Mouse (Mus musculus) liver, embryonic 15.5 days (tissue): ENCODE measurements around the gene Dock9. TPM values are rescaled to one million over a fixed set of nuclear protein-coding genes. Genes with fewer than 3 reads are reported as not detected.

Experiments
- ATAC-seq: fragments of 200-750 bp; cut with Nextera tagmentation; 2 replicates; pipeline ENCODE4 v1.8.0; 2017; ENCODE audit warnings: moderate number of reproducible peaks, mild to moderate bottlenecking, moderate library complexity; ENCODE audit not compliant: insufficient read depth
- H3K27ac ChIP-seq: fragments of 300-500 bp; sonication (generic); replicated peaks from 2 replicates; pipeline ENCODE4 v1.5.1; 2015; ENCODE audit warnings: mild to moderate bottlenecking, inconsistent platforms
- H3K27me3 ChIP-seq: fragments of 300-500 bp; sonication (generic); 2 replicates; pipeline ENCODE4 v1.6.1; 2015; ENCODE audit warnings: mild to moderate bottlenecking, inconsistent platforms
- H3K36me3 ChIP-seq: fragments of 300-500 bp; sonication (generic); replicated peaks from 2 replicates; pipeline ENCODE4 v1.6.1; 2015; ENCODE audit warnings: moderate library complexity, mild to moderate bottlenecking, inconsistent platforms
- H3K4me1 ChIP-seq: fragments of 300-500 bp; sonication (generic); replicated peaks from 2 replicates; pipeline ENCODE4 v1.6.1; 2015; ENCODE audit warnings: inconsistent platforms
- H3K4me2 ChIP-seq: fragments of 300-500 bp; sonication (generic); 2 replicates; pipeline ENCODE4 v1.6.1; 2015; ENCODE audit warnings: moderate library complexity, mild to moderate bottlenecking, inconsistent platforms
- H3K4me3 ChIP-seq: fragments of 300-500 bp; sonication (generic); replicated peaks from 2 replicates; pipeline ENCODE4 v1.5.1; 2015; ENCODE audit warnings: mild to moderate bottlenecking, inconsistent platforms
- H3K9ac ChIP-seq: fragments of 300-500 bp; sonication (generic); 2 replicates; pipeline ENCODE4 v1.6.1; 2015; ENCODE audit warnings: moderate library complexity, mild to moderate bottlenecking, inconsistent platforms
- H3K9me3 ChIP-seq: fragments of 300-500 bp; sonication (generic); replicated peaks from 2 replicates; pipeline ENCODE4 v1.6.1; 2016; ENCODE audit warnings: inconsistent platforms
- WGBS: fragments of 180-500 bp; shearing (Covaris S2); methylation state at CpG from one replicate; pipeline ENCODE4 v1.1.7; 2015; ENCODE audit warnings: mixed read lengths; ENCODE audit not compliant: insufficient replicate concordance; 5-methylcytosine and 5-hydroxymethylcytosine counted together
- polyA plus RNA-seq: library from polyadenylated mRNA; unstranded; fragments of >200 nt; fragmentation: Nextera tagmentation; extraction: Ambion mirVana; gene quantifications from 2 replicates; pipeline ENCODE4 v1.2.1, GENCODE M21; 2015

Dock9 gene
- polyA plus RNA-seq, 1 experiment from 2014 or later, result 1.2 TPM

DNA sequence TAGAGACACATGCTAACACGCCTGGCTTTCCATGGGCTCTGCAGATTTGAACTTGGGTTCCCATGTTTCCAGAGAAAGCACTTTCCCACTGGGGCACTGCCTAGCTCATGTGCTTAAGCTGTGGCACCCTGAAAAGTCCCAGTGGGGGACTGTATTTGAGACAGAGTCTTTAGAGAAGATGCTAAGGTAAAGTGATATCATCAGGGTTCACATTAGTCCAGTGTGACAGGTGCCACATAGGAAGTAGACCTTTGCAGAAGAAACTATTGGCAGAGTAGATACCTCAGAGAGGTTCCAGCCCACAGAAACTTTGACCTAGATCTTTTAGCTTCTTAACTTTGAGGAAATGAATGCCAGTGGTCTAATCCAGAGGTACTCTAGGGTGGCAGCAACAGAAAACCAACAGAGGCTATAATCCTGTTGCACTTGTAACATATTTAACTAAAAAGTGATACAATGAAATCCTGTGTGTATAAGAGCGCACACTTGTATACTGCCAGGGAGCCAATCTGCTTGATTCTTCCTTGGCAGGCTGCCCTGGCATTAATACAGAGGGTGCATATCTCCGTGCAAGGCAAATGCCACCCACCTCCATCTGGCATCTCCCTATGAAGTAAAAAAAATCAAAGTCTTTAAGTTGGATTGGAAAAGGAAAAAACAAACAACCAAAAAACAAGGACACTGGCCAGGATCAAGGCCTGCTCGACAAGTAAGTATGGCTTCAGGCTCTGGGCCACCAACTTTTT is 179.8 kb downstream of the Dock9 start:
- Histone ChIP-seq H3K4me2 (no peak overlapping the region), H3K4me1 (no peaks in the 10 kb centered on the region), H3K9me3 (no peaks in the 10 kb centered on the region), H3K36me3 (no peaks in the 10 kb centered on the region), H3K27me3 (no peaks in the 10 kb centered on the region), H3K27ac (no peak overlapping the region), H3K9ac (no peak overlapping the region), H3K4me3 (no peak overlapping the region)
- WGBS, result 69% methylated on average over 4 of the region's 4 CpGs
- ATAC-seq, result no peak

DNA sequence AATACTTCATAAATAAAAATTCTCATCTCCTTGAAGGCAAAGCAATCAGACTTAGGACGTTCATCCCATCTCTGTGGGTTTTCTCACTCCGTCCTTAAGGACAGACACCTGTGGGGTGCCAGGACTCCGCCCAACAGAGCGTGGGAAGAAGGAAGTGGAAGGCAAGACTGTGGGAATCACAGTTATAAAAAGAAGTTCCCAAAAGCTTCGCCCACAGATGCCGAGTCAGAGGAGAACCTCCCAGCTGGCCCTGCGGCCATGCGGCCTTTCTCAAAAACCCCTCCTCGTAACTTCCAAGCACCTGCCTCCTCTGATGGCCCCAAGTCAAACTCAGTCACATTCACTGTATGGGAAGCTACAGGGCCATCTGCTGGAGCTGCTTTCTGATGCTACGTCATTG is 182.2 kb downstream of the Dock9 start:
- Histone ChIP-seq H3K36me3 (no peaks in the 10 kb centered on the region), H3K4me3 (no peak overlapping the region), H3K4me1 (no peaks in the 10 kb centered on the region), H3K9ac (no peak overlapping the region), H3K27me3 (no peaks in the 10 kb centered on the region), H3K9me3 (no peaks in the 10 kb centered on the region), H3K4me2 (no peak overlapping the region), H3K27ac (no peak overlapping the region)
- WGBS, result 60% methylated on average over 10 of the region's 10 CpGs
- ATAC-seq, result no peak

DNA sequence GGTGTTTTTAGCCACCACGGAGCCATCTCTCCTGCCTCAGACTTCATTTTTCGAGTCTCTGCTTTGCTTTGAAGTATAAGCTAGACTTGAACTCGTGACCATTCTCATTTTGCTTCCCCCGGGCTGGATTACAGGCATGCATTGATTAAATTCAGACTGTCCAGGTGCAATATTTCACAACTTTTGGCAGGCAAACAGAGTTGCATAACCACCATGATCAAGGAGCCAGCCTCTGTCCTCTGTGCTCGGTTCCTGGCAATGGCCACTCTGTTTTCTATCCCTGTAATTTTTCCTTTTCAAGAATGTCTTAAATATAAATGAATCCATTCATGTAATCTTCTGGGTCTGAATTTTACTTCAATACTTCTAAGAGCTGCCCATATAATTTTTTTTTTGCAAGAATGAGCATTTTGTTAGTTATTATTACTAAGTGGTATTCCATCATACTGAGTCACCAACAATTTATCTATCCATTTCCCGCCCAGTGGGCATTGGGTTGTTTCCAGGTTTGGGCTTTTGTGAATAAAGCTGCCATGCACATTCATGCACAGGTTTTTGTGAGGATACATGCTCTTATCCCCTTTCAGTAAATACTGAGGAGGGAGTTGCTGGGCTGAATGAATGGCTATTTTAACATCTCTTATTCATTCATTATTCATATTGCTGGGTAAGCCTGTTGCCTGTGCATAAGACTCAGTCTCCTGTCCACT is 183.0 kb downstream of the Dock9 start:
- Histone ChIP-seq H3K36me3 (no peaks in the 10 kb centered on the region), H3K4me1 (no peaks in the 10 kb centered on the region), H3K9ac (no peak overlapping the region), H3K4me2 (no peak overlapping the region), H3K27me3 (no peaks in the 10 kb centered on the region), H3K4me3 (no peak overlapping the region), H3K9me3 (no peaks in the 10 kb centered on the region), H3K27ac (no peak overlapping the region)
- 58% methylated on average over 6 of the region's 6 CpGs for WGBS
- ATAC-seq, result no peak

DNA sequence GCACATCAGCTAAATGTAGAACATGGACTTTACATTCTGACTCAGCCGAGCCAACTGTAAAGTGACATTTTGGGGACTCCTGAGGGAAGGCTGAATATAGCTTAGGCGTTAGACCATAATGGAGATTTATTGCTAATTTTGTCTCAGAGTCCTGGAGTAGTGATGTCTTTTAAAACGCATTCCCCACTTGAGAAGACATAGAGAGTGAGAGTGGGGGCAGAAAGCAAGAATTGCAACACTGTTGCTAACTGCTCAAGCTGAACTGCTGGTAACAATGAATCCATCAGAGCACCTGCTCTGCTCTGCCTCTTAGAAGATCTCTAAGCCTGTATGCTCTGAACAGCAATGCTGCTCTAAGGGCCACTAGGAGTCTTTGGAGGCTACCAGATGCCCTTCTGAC is 184.1 kb downstream of the Dock9 start:
- no peaks in the 10 kb centered on the region for H3K27me3 ChIP-seq
- H3K4me1 ChIP-seq, result no peaks in the 10 kb centered on the region
- H3K4me2 ChIP-seq, result no peak overlapping the region
- no peaks in the 10 kb centered on the region for H3K36me3 ChIP-seq
- 56% methylated on average over 3 of the region's 3 CpGs for WGBS
- no peak overlapping the region for H3K4me3 ChIP-seq
- no peak for ATAC-seq
- no peaks in the 10 kb centered on the region for H3K9me3 ChIP-seq
- H3K27ac ChIP-seq, result no peak overlapping the region
- no peak overlapping the region for H3K9ac ChIP-seq

DNA sequence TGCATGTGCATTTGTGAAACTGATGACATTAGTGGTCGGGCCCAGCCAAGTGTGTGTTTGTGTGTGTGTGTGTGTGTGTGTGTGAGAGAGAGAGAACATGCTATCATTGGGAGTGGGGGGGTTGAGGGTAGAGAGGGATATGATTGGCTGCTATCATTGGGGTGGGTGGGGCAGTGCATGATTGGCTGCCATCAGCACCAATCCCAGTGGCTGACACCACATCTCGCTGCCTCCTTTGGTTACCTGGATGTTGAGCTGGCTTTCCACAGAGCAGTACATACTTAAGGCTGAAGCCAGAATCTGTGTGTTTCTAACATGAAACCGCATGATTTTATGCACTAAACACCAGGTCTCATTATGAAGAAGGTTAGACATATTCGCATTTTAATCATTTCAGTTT is 184.7 kb downstream of the Dock9 start:
- H3K4me1 ChIP-seq, result no peaks in the 10 kb centered on the region
- 70% methylated on average over 4 of the region's 4 CpGs for WGBS
- no peaks in the 10 kb centered on the region for H3K36me3 ChIP-seq
- no peaks in the 10 kb centered on the region for H3K27me3 ChIP-seq
- H3K4me2 ChIP-seq, result no peak overlapping the region
- ATAC-seq, result no peak
- no peaks in the 10 kb centered on the region for H3K9me3 ChIP-seq
- H3K4me3 ChIP-seq, result no peak overlapping the region
- no peak overlapping the region for H3K27ac ChIP-seq
- H3K9ac ChIP-seq, result no peak overlapping the region

DNA sequence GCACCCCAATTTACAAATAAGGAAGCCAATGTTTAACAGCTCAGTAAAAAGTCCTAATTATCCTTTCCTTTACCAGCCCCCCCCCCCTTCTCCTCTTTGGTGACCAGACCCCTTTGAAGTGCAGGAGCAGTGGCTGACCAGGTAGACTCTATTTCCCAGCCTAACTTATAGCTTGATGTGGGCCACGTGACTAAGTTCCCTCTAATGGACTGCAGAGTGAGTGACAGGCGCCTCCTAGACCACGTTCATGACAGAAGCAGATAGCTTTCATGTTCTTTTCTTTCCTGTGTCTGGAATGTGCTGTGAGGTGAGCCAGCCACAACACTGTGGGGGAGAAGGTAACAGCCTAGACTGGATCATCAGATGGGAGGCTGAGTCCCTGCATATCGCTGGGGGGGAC is 186.1 kb downstream of the Dock9 start:
- Histone ChIP-seq H3K4me2 (no peak overlapping the region), H3K4me1 (no peaks in the 10 kb centered on the region), H3K27me3 (no peaks in the 10 kb centered on the region), H3K4me3 (no peak overlapping the region), H3K9ac (no peak overlapping the region), H3K36me3 (no peaks in the 10 kb centered on the region), H3K9me3 (no peaks in the 10 kb centered on the region), H3K27ac (no peak overlapping the region)
- WGBS, result 60% methylated on average over 4 of the region's 4 CpGs
- no peak for ATAC-seq

DNA sequence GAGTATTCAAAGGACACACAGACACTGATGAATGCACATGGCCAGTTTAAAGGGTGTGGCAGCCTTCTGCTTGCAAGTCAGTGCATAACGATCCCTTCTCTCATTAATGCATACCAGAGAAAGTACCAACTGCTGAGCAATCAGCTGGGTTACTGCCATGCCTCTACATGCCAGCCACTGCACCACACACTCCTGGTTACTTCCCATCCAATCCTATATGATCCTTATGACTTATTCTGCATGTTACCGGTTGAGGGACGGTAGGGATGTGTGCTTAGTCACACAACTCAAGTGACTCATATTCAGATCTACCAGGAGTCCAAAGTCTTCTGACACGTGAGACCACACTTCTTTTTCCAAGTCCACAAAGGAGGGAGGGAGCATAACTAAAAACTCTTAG is 186.5 kb downstream of the Dock9 start:
- Histone ChIP-seq H3K36me3 (no peaks in the 10 kb centered on the region), H3K9ac (no peak overlapping the region), H3K4me2 (no peak overlapping the region), H3K4me1 (no peaks in the 10 kb centered on the region), H3K27ac (no peak overlapping the region), H3K9me3 (no peaks in the 10 kb centered on the region), H3K4me3 (no peak overlapping the region), H3K27me3 (no peaks in the 10 kb centered on the region)
- ATAC-seq, result no peak
- 60% methylated on average over 4 of the region's 4 CpGs for WGBS

DNA sequence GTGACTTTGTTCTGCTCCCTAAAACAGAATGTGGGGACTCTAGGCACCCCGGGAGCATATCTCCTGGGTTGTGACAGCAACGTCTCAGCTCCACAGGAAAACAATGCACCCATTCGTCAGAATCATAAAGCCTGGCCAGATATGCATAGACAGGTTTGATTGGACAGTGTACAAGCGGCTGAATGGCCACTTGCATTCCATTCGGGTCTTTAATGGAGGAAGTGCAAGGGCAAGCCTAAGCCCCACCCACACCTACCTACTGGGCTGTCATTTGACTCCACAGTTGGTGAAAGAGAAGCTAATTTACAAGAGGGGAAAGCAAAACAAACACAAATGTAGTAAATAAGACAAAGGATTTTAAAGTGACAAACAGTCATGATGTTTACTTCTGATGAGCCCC is 189.1 kb downstream of the Dock9 start:
- H3K36me3 ChIP-seq, result no peaks in the 10 kb centered on the region
- H3K4me3 ChIP-seq, result no peak overlapping the region
- ATAC-seq, result no peak
- H3K4me2 ChIP-seq, result no peak overlapping the region
- WGBS, result 34% methylated on average over 5 of the region's 5 CpGs
- H3K9me3 ChIP-seq, result no peaks in the 10 kb centered on the region
- no peaks in the 10 kb centered on the region for H3K27me3 ChIP-seq
- H3K9ac ChIP-seq, result no peak overlapping the region
- no peak overlapping the region for H3K27ac ChIP-seq
- no peaks in the 10 kb centered on the region for H3K4me1 ChIP-seq

DNA sequence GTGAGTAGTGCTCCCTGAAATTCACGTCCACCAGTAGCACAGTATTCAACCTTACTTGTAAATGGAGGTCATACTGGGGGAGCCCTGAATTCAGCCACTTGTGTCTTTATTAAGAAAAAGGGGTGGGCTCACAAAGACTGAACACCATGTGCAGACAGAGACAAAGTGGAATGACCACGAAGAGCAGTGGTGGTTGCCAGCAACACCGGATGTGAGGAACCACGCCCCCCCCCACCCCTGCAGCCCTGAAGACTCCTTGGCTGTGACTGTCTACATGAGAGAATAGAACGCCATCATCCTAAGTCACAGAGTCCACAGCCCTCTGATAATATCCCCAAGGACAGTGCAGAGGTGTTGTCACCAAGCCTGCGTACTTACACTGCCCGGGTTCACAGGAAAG is 191.2 kb downstream of the Dock9 start:
- WGBS, result 53% methylated on average over 7 of the region's 7 CpGs
- no peaks in the 10 kb centered on the region for H3K4me1 ChIP-seq
- H3K27ac ChIP-seq, result no peak overlapping the region
- no peak overlapping the region for H3K4me2 ChIP-seq
- no peaks in the 10 kb centered on the region for H3K9me3 ChIP-seq
- H3K36me3 ChIP-seq, result no peaks in the 10 kb centered on the region
- no peak overlapping the region for H3K4me3 ChIP-seq
- no peaks in the 10 kb centered on the region for H3K27me3 ChIP-seq
- H3K9ac ChIP-seq, result no peak overlapping the region
- no peak for ATAC-seq

DNA sequence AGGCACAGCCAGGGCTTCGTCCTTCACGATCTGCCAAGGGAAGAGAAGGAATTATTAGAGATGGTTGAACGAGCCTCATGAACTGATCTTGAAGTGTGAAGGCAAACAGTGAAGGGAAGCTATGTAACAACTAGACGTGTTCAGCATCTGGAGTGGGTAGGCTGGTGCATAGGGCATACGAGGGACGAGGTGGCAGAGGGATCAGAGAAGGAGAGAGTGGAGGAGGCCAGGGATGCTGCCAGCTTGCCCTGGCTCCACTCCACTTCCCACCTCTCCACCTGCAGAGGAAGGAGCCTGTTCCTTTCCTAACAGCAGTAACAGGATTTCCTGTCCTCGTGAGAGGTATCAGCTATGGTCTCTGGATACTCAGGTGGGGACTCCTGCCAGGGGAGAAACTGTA is 192.4 kb downstream of the Dock9 start:
- Histone ChIP-seq H3K27me3 (no peaks in the 10 kb centered on the region), H3K27ac (no peak overlapping the region), H3K4me3 (no peak overlapping the region), H3K9me3 (no peaks in the 10 kb centered on the region), H3K9ac (no peak overlapping the region), H3K4me1 (no peaks in the 10 kb centered on the region), H3K36me3 (no peaks in the 10 kb centered on the region), H3K4me2 (no peak overlapping the region)
- WGBS, result 66% methylated on average over 7 of the region's 7 CpGs
- ATAC-seq, result no peak

DNA sequence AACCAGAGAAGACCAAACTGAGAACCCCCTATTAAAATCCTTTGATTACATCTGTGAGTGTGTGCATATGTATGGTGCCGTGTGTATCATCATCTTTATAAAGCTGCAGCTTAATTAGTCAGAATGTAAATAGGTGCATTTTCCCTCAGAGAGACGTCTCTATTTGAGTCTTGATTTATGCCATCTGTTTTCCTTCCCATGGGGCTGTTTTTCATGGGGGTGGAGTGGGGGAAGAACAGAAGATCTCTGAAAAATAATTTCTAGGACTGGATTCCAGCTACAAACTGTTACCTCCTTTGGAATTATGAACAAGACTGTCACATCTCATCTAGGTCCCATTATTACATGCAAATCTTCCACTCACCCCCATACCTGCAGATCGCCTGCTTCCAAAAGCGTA is 193.1 kb downstream of the Dock9 start:
- no peak overlapping the region for H3K27ac ChIP-seq
- no peaks in the 10 kb centered on the region for H3K4me1 ChIP-seq
- no peak overlapping the region for H3K9ac ChIP-seq
- no peak overlapping the region for H3K4me2 ChIP-seq
- H3K9me3 ChIP-seq, result no peaks in the 10 kb centered on the region
- no peaks in the 10 kb centered on the region for H3K36me3 ChIP-seq
- WGBS, result 64% methylated on average over 4 of the region's 4 CpGs
- no peak for ATAC-seq
- H3K4me3 ChIP-seq, result no peak overlapping the region
- H3K27me3 ChIP-seq, result no peaks in the 10 kb centered on the region

DNA sequence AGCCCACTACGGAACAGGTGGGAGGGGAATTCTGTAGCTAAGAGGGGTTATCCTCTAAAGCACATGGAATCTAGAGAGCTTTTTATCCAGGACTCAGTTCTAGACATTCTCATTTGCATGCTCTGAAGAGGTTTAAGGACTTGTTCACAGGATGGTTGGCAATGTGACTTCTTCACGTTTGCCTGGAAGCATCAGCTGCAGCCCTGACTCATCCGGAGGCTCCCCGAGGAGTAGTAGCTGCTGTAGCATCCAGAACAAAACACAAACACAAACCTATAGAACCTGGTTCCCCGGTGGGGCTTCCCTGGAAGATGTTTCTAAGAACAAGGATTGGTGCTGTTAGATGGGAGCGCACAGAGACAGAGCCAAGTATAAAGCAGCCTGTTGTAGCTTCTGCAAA is 195.0 kb downstream of the Dock9 start:
- Histone ChIP-seq H3K27me3 (no peaks in the 10 kb centered on the region), H3K9ac (no peak overlapping the region), H3K4me2 (no peak overlapping the region), H3K4me3 (no peak overlapping the region), H3K4me1 (no peaks in the 10 kb centered on the region), H3K27ac (no peak overlapping the region), H3K36me3 (no peaks in the 10 kb centered on the region), H3K9me3 (no peaks in the 10 kb centered on the region)
- 69% methylated on average over 6 of the region's 6 CpGs for WGBS
- no peak for ATAC-seq
